Mouse (Mus musculus) forebrain, embryonic 11.5 days (tissue): ENCODE results near the gene Tctn3. TPM values are rescaled to one million over a fixed set of nuclear protein-coding genes. Genes with fewer than 3 reads are reported as not detected.
"Not testable (repeated sequence)": the region's sequence is repeated elsewhere in the genome, so short reads cannot be mapped to it uniquely, and the experiment has no call there.

Experiments used
- ATAC-seq: fragments of 200-750 bp; cut with Nextera tagmentation; replicated peaks from 2 replicates; pipeline ENCODE4 v1.8.0; 2017; ENCODE audit warnings: moderate TSS enrichment; ENCODE audit not compliant: low FRiP score
- DNase-seq: peaks from one replicate; pipeline ENCODE4 v3.0.0-alpha.2; 2017; ENCODE audit warnings: low spot score
- H3K27ac ChIP-seq: fragments of 300-500 bp; sonication (generic); 2 replicates; pipeline ENCODE4 v1.5.1; 2014; ENCODE audit warnings: low read depth, low read length
- H3K27me3 ChIP-seq: fragments of 300-500 bp; sonication (generic); 2 replicates; pipeline ENCODE4 v1.6.1; 2014; ENCODE audit warnings: mild to moderate bottlenecking, low read length, mixed read lengths; ENCODE audit not compliant: control insufficient read depth, insufficient read depth
- H3K36me3 ChIP-seq: fragments of 300-500 bp; sonication (generic); 2 replicates; pipeline ENCODE4 v1.6.1; 2014; ENCODE audit warnings: mild to moderate bottlenecking, low read length, moderate library complexity, mixed read lengths; ENCODE audit not compliant: control insufficient read depth, insufficient read depth
- H3K4me1 ChIP-seq: fragments of 300-500 bp; sonication (generic); replicated peaks from 2 replicates; pipeline ENCODE4 v1.6.1; 2014; ENCODE audit warnings: low read length, mixed read lengths; ENCODE audit not compliant: control insufficient read depth, insufficient read depth
- H3K4me2 ChIP-seq: fragments of 300-500 bp; sonication (generic); 2 replicates; pipeline ENCODE4 v1.6.1; 2014; ENCODE audit warnings: low read depth, mild to moderate bottlenecking, low read length, moderate library complexity, mixed read lengths; ENCODE audit not compliant: severe bottlenecking
- H3K4me3 ChIP-seq: fragments of 300-500 bp; sonication (generic); 2 replicates; pipeline ENCODE4 v1.5.1; 2014; ENCODE audit warnings: low read depth, low read length
- H3K9ac ChIP-seq: fragments of 300-500 bp; sonication (generic); 2 replicates; pipeline ENCODE4 v1.6.1; 2014; ENCODE audit warnings: low read length
- H3K9me3 ChIP-seq: fragments of 300-500 bp; sonication (generic); 2 replicates; pipeline ENCODE4 v1.6.1; 2016; ENCODE audit warnings: low read length, mixed read lengths; ENCODE audit not compliant: control insufficient read depth
- WGBS: fragments of 180-500 bp; shearing (Covaris S2); extraction: QIAGEN DNeasy Blood & Tissue Kit; methylation state at CpG from one replicate; pipeline ENCODE4 v1.1.7; 2014; 5-methylcytosine and 5-hydroxymethylcytosine counted together
- polyA plus RNA-seq: library from polyadenylated mRNA; unstranded; fragments of >200 nt; fragmentation: Nextera tagmentation; extraction: Ambion mirVana; gene quantifications from 2 replicates; pipeline ENCODE4 v1.2.1, GENCODE M21; 2014

Tctn3 gene
- polyA plus RNA-seq, 1 experiment from 2014 or later = 16.6 TPM

DNA sequence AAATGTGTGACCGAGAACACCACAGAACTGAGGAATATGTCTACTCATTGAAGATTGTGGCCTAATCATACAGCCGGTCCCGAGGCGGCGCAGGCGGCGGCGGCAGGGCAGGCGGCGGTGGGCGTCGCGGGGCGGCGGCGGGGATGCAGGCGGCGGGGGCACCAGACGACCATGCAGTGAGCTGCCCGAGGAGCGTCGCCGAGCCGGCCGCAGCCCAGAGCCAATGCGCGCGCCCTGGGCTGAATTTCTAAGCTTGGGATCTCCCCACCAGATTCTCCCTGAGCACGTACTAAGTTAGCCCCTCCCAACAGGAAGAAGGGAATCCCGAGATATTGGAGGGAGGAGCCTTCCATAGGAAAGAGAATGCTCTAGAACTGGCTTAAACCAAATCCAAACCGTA is 50.5 kb downstream of the Tctn3 start:
- WGBS = 66% methylated on average over 12 of the region's 31 CpGs

DNA sequence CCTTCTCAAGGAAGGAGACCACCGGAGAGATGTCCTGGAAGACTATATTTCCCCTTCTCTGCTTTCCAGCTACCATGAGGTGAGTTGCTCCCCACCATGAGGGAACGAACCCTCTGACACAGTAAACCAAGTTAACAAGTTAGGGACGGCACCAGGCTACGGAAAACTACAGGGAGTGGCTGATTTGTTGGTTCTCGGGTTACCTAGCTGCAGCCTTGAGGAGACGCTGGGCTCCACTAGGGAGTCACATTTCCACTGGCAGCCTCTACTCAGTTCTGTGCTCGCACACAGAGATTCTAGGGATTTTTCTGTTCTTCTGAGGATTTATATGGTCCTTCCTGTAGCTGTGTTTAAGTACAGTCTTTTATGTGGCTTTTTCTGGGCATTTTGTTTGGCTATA is 56.0 kb downstream of the Tctn3 start:
- 90% methylated on average over 7 of the region's 7 CpGs for WGBS
- DNase-seq (no peak), ATAC-seq (no peak)
- Histone ChIP-seq H3K9me3 (no peaks in the 10 kb centered on the region), H3K9ac (no peak overlapping the region), H3K4me3 (no peak overlapping the region), H3K4me2 (no peak overlapping the region), H3K36me3 (peaks cover 18% of the 10 kb centered on the region), H3K27ac (no peak overlapping the region), H3K27me3 (no peaks in the 10 kb centered on the region), H3K4me1 (no peaks in the 10 kb centered on the region)

More for the DNA sequence above, 50.5 kb downstream of the Tctn3 start:
- H3K27me3 ChIP-seq, H3K9ac ChIP-seq, H3K4me1 ChIP-seq, H3K27ac ChIP-seq, DNase-seq, H3K9me3 ChIP-seq, H3K4me2 ChIP-seq, H3K4me3 ChIP-seq: not testable (repeated sequence)
- ATAC-seq = peak; percentile 79
- peaks cover 16% of the 10 kb centered on the region for H3K36me3 ChIP-seq

DNA sequence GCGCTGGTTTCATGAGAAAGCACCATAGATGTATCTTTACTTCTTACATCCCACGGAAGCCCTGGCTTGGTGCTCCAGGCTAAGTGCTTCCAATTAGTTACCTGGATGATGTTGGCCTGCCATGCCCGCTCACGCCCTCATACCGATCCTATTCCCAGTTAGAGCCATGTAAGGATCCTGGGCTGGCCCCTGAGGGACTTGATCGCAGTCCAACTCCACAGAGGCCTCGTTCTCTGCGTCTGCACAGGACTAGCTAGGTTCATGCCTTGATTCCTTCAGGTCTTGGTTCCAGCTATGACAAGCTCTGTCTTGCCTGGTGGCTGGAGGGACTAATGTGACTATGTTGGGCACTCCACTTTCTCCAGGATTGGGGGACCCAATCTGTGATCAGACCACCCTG is 56.9 kb downstream of the Tctn3 start:
- Histone ChIP-seq H3K27ac (no peak overlapping the region), H3K4me2 (no peak overlapping the region), H3K9ac (no peak overlapping the region), H3K27me3 (no peaks in the 10 kb centered on the region), H3K4me1 (no peaks in the 10 kb centered on the region), H3K4me3 (no peak overlapping the region), H3K36me3 (peaks cover 18% of the 10 kb centered on the region), H3K9me3 (no peaks in the 10 kb centered on the region)
- ATAC-seq = no peak
- no peak for DNase-seq
- WGBS = 95% methylated on average over 8 of the region's 8 CpGs

DNA sequence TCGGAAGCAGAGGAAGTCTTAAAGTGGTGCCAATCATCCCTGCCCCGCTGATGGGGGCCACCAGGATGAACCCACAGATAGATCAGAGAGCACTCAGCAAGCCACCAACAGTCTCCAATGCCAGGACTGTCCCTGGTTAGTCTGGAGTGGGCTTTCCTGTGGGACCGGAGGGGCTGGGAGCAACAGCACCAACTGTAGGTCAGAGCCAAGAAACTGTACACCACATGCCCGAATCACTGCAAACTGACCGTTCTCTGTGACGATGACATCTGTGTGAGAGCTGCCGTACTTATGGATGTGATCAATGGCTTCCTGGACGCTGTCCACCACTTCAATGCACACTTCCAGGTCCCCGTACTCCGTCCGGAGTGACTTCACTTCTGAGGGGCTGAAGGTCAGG is 57.7 kb downstream of the Tctn3 start:
- Histone ChIP-seq H3K4me3 (no peak overlapping the region), H3K36me3 (peaks cover 18% of the 10 kb centered on the region), H3K9me3 (no peaks in the 10 kb centered on the region), H3K27me3 (no peaks in the 10 kb centered on the region), H3K4me2 (no peak overlapping the region), H3K4me1 (no peaks in the 10 kb centered on the region), H3K27ac (no peak overlapping the region), H3K9ac (no peak overlapping the region)
- WGBS = 93% methylated on average over 11 of the region's 11 CpGs
- no peak for DNase-seq
- no peak for ATAC-seq

GRCm38 (mm10) chr19:40553849-40554248 is 58.2 kb downstream of the Tctn3 start:
- WGBS = over 99% methylated on average over 6 of the region's 6 CpGs
- Histone ChIP-seq H3K27ac (no peak overlapping the region), H3K4me2 (no peak overlapping the region), H3K4me1 (no peaks in the 10 kb centered on the region), H3K36me3 (peaks cover 18% of the 10 kb centered on the region), H3K4me3 (no peak overlapping the region), H3K9me3 (no peaks in the 10 kb centered on the region), H3K9ac (no peak overlapping the region), H3K27me3 (no peaks in the 10 kb centered on the region)
- ATAC-seq = no peak
- no peak for DNase-seq

DNA sequence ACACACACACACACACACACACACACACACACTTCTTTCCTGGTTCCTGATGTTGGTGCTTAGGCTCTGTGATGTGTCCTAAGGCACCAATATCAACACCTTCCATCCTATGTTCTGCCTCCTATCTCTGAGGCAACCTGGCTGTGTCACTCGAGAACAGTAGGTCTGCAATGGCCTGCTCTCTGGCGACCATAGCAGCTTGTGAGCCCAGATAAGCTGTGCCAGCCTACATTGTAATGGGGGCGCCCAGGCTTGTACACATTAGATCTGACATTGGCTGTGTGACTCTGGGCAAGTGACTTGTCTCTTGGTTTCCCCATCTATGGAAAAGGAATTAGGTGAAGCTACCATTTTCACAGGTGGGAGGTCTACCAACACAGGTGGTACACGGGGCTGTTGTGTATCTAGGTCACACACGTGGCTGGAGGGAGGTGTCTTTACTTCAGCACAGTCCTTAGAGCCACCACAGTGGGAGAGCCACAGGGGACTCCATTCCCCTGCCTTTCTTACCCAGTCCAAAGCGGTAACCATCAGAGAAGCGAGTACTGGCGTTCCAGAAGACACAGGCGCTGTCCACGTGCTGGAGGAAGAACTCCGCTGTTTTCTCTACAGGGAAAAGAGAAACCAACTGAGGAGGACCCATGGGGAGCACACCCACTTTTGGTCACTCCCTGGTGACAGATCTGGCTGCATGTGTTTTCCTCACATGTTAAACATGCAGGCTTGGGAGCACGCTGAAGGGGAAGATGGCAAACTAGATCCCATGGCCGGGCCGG is 58.8 kb downstream of the Tctn3 start:
- no peak for ATAC-seq
- DNase-seq = no peak
- no peak overlapping the region for H3K4me3 ChIP-seq
- H3K27ac ChIP-seq = no peak overlapping the region
- no peak overlapping the region for H3K9ac ChIP-seq
- H3K4me1 ChIP-seq = no peaks in the 10 kb centered on the region
- no peak overlapping the region for H3K4me2 ChIP-seq
- peaks cover 18% of the 10 kb centered on the region for H3K36me3 ChIP-seq
- H3K27me3 ChIP-seq = no peaks in the 10 kb centered on the region
- 93% methylated on average over 14 of the region's 14 CpGs for WGBS
- H3K9me3 ChIP-seq = no peaks in the 10 kb centered on the region

DNA sequence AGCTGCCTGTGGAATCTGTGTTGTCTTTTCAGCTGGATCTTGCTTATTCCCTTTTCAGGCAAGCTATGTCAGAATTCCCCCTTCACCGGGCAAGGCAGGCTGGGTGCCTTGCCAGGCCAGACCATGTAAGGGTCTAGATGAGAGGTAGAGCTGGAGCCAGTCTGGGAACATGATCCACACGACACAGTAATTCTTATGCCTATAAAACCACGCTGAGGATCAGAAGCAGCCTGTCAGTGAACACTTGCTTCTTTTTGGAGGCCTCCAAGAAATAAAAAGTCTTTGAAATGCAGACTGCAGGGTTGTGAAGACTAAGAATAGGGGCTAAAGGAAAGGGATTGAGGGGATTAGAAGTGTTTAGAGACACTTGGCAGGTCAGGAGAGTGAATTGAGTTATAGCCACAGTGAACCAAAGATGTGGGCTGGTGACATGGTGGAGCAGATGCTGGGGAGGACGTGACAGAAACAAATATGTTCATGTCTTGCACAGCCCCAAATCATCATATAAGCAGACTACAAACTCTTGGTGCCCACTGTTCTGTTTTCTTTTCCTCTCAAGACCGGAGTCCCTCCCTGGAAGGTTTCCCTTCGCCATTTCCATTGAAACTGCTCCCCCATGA is 62.4 kb downstream of the Tctn3 start:
- H3K4me1 ChIP-seq = no peaks in the 10 kb centered on the region
- no peak for DNase-seq
- no peaks in the 10 kb centered on the region for H3K9me3 ChIP-seq
- H3K27ac ChIP-seq = no peak overlapping the region
- no peak overlapping the region for H3K4me3 ChIP-seq
- H3K27me3 ChIP-seq = no peaks in the 10 kb centered on the region
- no peak overlapping the region for H3K4me2 ChIP-seq
- H3K36me3 ChIP-seq = peaks cover 10% of the 10 kb centered on the region
- no peak overlapping the region for H3K9ac ChIP-seq
- 63% methylated on average over 6 of the region's 6 CpGs for WGBS
- ATAC-seq = no peak

- no peak overlapping the region for H3K27ac ChIP-seq
- ATAC-seq = no peak; the same call in 1 of the 2 replicates
- H3K9ac ChIP-seq = no peak overlapping the region
- 35% methylated on average over 5 of the region's 5 CpGs for WGBS
- no peak overlapping the region for H3K4me3 ChIP-seq
- H3K4me2 ChIP-seq = no peak overlapping the region
- no peaks in the 10 kb centered on the region for H3K4me1 ChIP-seq
- DNase-seq = no peak
- H3K9me3 ChIP-seq = no peaks in the 10 kb centered on the region
- no peaks in the 10 kb centered on the region for H3K27me3 ChIP-seq
- H3K36me3 ChIP-seq = peaks cover 6% of the 10 kb centered on the region; the same call in 1 of the 2 replicates
Observed at GRCm38 (mm10) chr19:40548796-40549515, 63.1 kb downstream of the Tctn3 start.
